ENCODE assay signal across 14 mouse cellular contexts in the genomic region with DNA sequence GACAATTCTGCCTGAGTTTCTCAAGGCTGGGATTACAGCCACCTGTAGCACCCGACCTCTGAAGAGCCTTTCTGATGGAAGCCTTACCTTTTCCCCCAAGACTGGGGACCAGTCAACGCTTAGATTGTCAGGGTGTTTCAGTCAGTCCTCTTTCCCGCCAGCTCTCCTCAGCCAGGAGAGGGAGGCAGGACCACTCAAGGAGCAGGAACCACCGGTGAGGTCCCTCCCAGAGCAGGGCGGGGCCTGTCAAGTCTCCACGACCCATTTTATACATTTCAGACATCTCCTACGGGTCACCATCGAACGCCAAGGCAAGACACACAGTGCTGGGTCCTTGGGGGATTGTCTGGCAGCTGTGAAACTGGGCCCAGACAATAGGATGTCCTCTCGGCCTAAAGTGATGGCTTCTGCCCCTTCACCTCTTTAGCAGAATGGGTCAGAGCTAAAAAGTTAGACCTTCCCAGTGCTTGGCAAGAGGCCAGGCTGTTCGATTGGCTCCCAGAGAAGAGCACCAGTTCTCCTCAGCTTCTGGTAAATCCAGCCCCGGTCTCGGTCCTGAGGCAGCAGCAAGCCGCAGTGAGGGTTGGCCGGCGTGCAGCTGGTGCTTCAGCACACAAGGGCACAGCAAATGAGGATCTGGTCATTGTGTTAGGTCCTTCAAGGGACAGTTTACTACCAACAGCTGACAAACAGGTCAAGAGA. TPM values are rescaled to one million over a fixed set of nuclear protein-coding genes. Genes with fewer than 3 reads are reported as not detected.
DNase-seq lines count a peak whose midpoint lies in the region; ATAC-seq and TF ChIP-seq lines count a peak whose summit lies in the region.
"Had no signal": no experiment of that assay in that cellular context is flagged by ENCODE, and none has a peak within 500 bp of the region (broad histone marks: within the 10 kb centered on the region; RNA-seq: fewer than 3 reads in every experiment).

No protein-coding gene starts in this region.

- peak; percentile 48; the same call in 1 of the 2 replicates for TF ChIP-seq EP300 in heart, postnatal 0 days (IDR thresholded peaks at IDR 0.05; ENCODE audit: low read depth)

- no peak overlapping the region for H3K4me2 ChIP-seq in lung, embryonic 14.5 days
- H3K4me2 ChIP-seq in heart, postnatal 0 days (ENCODE audit: low read depth, low read length) = no peak overlapping the region
- H3K4me2 ChIP-seq: midbrain, embryonic 13.5 days had no signal

- peaks cover 37% of the 10 kb centered on the region for H3K36me3 ChIP-seq in lung, embryonic 14.5 days (ENCODE audit: insufficient read depth)
- H3K36me3 ChIP-seq in heart, postnatal 0 days (replicated peaks; ENCODE audit: control insufficient read depth, insufficient read depth, low read length) = peaks cover 25% of the 10 kb centered on the region; the same call in 1 of the 2 replicates

- H3K9me3 ChIP-seq in lung, embryonic 14.5 days (ENCODE audit: low read depth, low read length) = no peaks in the 10 kb centered on the region
- no peaks in the 10 kb centered on the region for H3K9me3 ChIP-seq in heart, postnatal 0 days (replicated peaks; ENCODE audit: control insufficient read depth, low read length)
- H3K9me3 ChIP-seq: forebrain, embryonic 10.5 days; midbrain, embryonic 13.5 days had no signal

- TF ChIP-seq CTCF in lung, embryonic 14.5 days (IDR thresholded peaks at IDR 0.05; ENCODE audit: low read depth) = no peak
- TF ChIP-seq CTCF in heart, postnatal 0 days (IDR thresholded peaks at IDR 0.05; ENCODE audit: low read depth) = no peak

- peak; percentile 29 for DNase-seq in lung, embryonic 14.5 days
- DNase-seq in lung, postnatal 4 days = no peak
- DNase-seq in adipocyte (ENCODE audit: low spot score) = peak; percentile 63
- no peak for DNase-seq in heart, postnatal 0 days (ENCODE audit: low spot score)
- peak; percentile 30 for DNase-seq in naive thymus-derived CD4-positive, alpha-beta T cell, adult 2 months (ENCODE audit: low read depth)
- no peak for DNase-seq in c-Kit-positive CD71-positive TER-119-positive erythroid progenitor cells, embryonic 14.5 days (ENCODE audit: low spot score)
- no peak for DNase-seq in cerebellum, adult 11-12 months
- DNase-seq in ovary, postnatal 14 days (ENCODE audit: low spot score) = no peak
- DNase-seq: cerebellum, adult 18-20 months; thymus, adult 2 months had no signal

- no peaks in the 10 kb centered on the region for H3K27me3 ChIP-seq in lung, embryonic 14.5 days (ENCODE audit: insufficient read depth, low read length)
- H3K27me3 ChIP-seq in heart, postnatal 0 days (ENCODE audit: control insufficient read depth, insufficient read depth, low read length) = no peaks in the 10 kb centered on the region
- H3K27me3 ChIP-seq: midbrain, embryonic 13.5 days had no signal

- 53% methylated on average over 16 of the region's 16 CpGs for WGBS in lung, embryonic 14.5 days
- 63% methylated on average over 16 of the region's 16 CpGs for WGBS in heart, postnatal 0 days

- ATAC-seq in lung, embryonic 14.5 days (ENCODE audit: insufficient read depth) = no peak
- ATAC-seq in heart, postnatal 0 days (ENCODE audit: insufficient read depth, low read depth) = no peak
- ATAC-seq: midbrain, embryonic 13.5 days had no signal

- no peak overlapping the region for H3K4me3 ChIP-seq in lung, embryonic 14.5 days (ENCODE audit: low read depth, low read length)
- H3K4me3 ChIP-seq in heart, postnatal 0 days (ENCODE audit: low read depth, low read length) = no peak overlapping the region
- H3K4me3 ChIP-seq: forebrain, embryonic 10.5 days; left cerebral cortex, adult 2 months; midbrain, embryonic 13.5 days had no signal

- no peak overlapping the region for H3K9ac ChIP-seq in lung, embryonic 14.5 days
- no peak overlapping the region for H3K9ac ChIP-seq in heart, postnatal 0 days (replicated peaks; ENCODE audit: low read depth, low read length)
- H3K9ac ChIP-seq: midbrain, embryonic 13.5 days had no signal

- 0 out of 2 replicates have a peak, but pooled peaks cover 6% of the 10 kb centered on the region for H3K4me1 ChIP-seq in lung, embryonic 14.5 days (ENCODE audit: insufficient read depth)
- H3K4me1 ChIP-seq in heart, postnatal 0 days (ENCODE audit: control insufficient read depth, insufficient read depth) = peaks cover 13% of the 10 kb centered on the region

- peak overlapping the region; percentile 30; the same call in 1 of the 2 replicates for H3K27ac ChIP-seq in lung, embryonic 14.5 days (ENCODE audit: low read depth)
- no peak overlapping the region for H3K27ac ChIP-seq in heart, postnatal 0 days (ENCODE audit: low read depth)
- H3K27ac ChIP-seq: forebrain, embryonic 10.5 days; left cerebral cortex, adult 2 months; midbrain, embryonic 13.5 days had no signal

RNA-seq across cellular contexts. Expression of gene Ucp2, which starts 7.3 kb away (rescaled TPM):
- polyA plus RNA-seq in lung, embryonic 14.5 days (2014; fragmentation: Nextera tagmentation; extraction: Ambion mirVana) = 162 and 184 TPM in 2 replicates
- 71.4 and 234 TPM in 2 replicates for total RNA-seq in heart, postnatal 0 days (2014; rRNA removed; ENCODE audit: low replicate concordance)
- 339 and 342 TPM in 2 replicates for polyA plus RNA-seq in heart, postnatal 0 days (2015; fragmentation: Nextera tagmentation; extraction: Ambion mirVana)

RNA-seq across cellular contexts. Expression of gene Dnajb13, which starts 14.3 kb away (rescaled TPM):
- polyA plus RNA-seq in lung, embryonic 14.5 days (2014; fragmentation: Nextera tagmentation; extraction: Ambion mirVana) = 0.18 and 0.57 TPM in 2 replicates
- not detected in 2 replicates for total RNA-seq in heart, postnatal 0 days (2014; rRNA removed; ENCODE audit: low replicate concordance)
- polyA plus RNA-seq in heart, postnatal 0 days (2015; fragmentation: Nextera tagmentation; extraction: Ambion mirVana) = 0.07 and 0.52 TPM in 2 replicates
- total RNA-seq: heart, postnatal 10 days had no signal

RNA-seq across cellular contexts. Expression of gene Ucp3, which starts 27.6 kb away (rescaled TPM):
- polyA plus RNA-seq in lung, embryonic 14.5 days (2014; fragmentation: Nextera tagmentation; extraction: Ambion mirVana) = not detected in 2 replicates
- total RNA-seq in heart, postnatal 0 days (2014; rRNA removed; ENCODE audit: low replicate concordance) = 0.12 and 15.6 TPM in 2 replicates
- 17.6 and 23.3 TPM in 2 replicates for polyA plus RNA-seq in heart, postnatal 0 days (2015; fragmentation: Nextera tagmentation; extraction: Ambion mirVana)
- polyA plus RNA-seq: forebrain, embryonic 10.5 days; midbrain, embryonic 13.5 days had no signal

RNA-seq across cellular contexts. Expression of gene Coa4, which starts 36.4 kb away (rescaled TPM):
- 15.4 and 18.2 TPM in 2 replicates for polyA plus RNA-seq in lung, embryonic 14.5 days (2014; fragmentation: Nextera tagmentation; extraction: Ambion mirVana)
- 4.3 and 9.0 TPM in 2 replicates for total RNA-seq in heart, postnatal 0 days (2014; rRNA removed; ENCODE audit: low replicate concordance)
- polyA plus RNA-seq in heart, postnatal 0 days (2015; fragmentation: Nextera tagmentation; extraction: Ambion mirVana) = 21.1 and 26.5 TPM in 2 replicates

Comparison
In these comparisons a context has a peak if more than half of its experiments do, and no peak if none do; other contexts are left out.
1. DNase-seq: peak in lung, embryonic 14.5 days (single experiment), adipocyte (single experiment) and naive thymus-derived CD4-positive, alpha-beta T cell, adult 2 months (single experiment); none in lung, postnatal 4 days (0 of 2), heart, postnatal 0 days (single experiment), c-Kit-positive CD71-positive TER-119-positive erythroid progenitor cells, embryonic 14.5 days (single experiment), cerebellum, adult 11-12 months (single experiment) and ovary, postnatal 14 days (single experiment).
2. RNA of gene Ucp3, which starts 27.6 kb away (polyA plus RNA-seq): 17.6 to 23.3 TPM in heart, postnatal 0 days; not detected in lung, embryonic 14.5 days; every median in the first group is over 10 times any median in the second.